Mouse (Mus musculus): ENCODE results near the gene Fbxl20. TPM values are rescaled to one million over a fixed set of nuclear protein-coding genes. Genes with fewer than 3 reads are reported as not detected.
"Not testable (repeated sequence)": the region's sequence is repeated elsewhere in the genome, so short reads cannot be mapped to it uniquely, and the experiment has no call there.

Fbxl20 gene
- 10 to 100 TPM; 33.4 to 35.9 TPM for total RNA-seq (2021)
- long read RNA-seq, experiment 1, full-length matches to known transcripts: 11 of 33 reads
- long read RNA-seq, experiment 1, partial matches to known transcripts: 5 of 33 reads
- long read RNA-seq, experiment 1, other reads (novel, unspliced or antisense): 17 of 33 reads
- long read RNA-seq, experiment 2, full-length matches to known transcripts: 10 of 23 reads
- long read RNA-seq, experiment 2, partial matches to known transcripts: 2 of 23 reads
- long read RNA-seq, experiment 2, other reads (novel, unspliced or antisense): 11 of 23 reads

GRCm38 (mm10) chr11:98149786-98150624, at the start of gene Fbxl20:
Gene Fbxl20, minus strand, starts transcription at chr11:98150403.
- DNase-seq (ENCODE audit: low spot score in 2 of 2): peak; percentile 93 to 95

GRCm38 (mm10) chr11:98192901-98193805, 43.0 kb upstream of the Fbxl20 start, which contains the start of gene Med1:
Gene Med1, minus strand, starts transcription at chr11:98193293.
- peak; percentile 89 to 91 for DNase-seq (ENCODE audit: low spot score in 2 of 2)

GRCm38 (mm10) chr11:98190820-98191219, 40.6 kb upstream of the Fbxl20 start:
- DNase-seq (ENCODE audit: low spot score in 2 of 2): no peak

GRCm38 (mm10) chr11:98187640-98188395, 37.6 kb upstream of the Fbxl20 start:
- no peak for DNase-seq (ENCODE audit: low spot score in 2 of 2)

GRCm38 (mm10) chr11:98182149-98182548, 31.9 kb upstream of the Fbxl20 start:
- not testable (repeated sequence) for DNase-seq (ENCODE audit: low spot score in 2 of 2)

GRCm38 (mm10) chr11:98168400-98168799, 18.2 kb upstream of the Fbxl20 start:
- DNase-seq (ENCODE audit: low spot score in 2 of 2): no peak

- no peak for DNase-seq (ENCODE audit: low spot score in 2 of 2)
Measured at GRCm38 (mm10) chr11:98155094-98155493, 4.9 kb upstream of the Fbxl20 start.

- DNase-seq (ENCODE audit: low spot score in 2 of 2): no peak
Measured at GRCm38 (mm10) chr11:98150625-98151156, 488 bp upstream of the Fbxl20 start.

- DNase-seq (ENCODE audit: low spot score in 2 of 2): peak; percentile 90 to 93
Measured at GRCm38 (mm10) chr11:98149304-98149750, 876 bp downstream of the Fbxl20 start.

GRCm38 (mm10) chr11:98148551-98149301, 1.5 kb downstream of the Fbxl20 start:
- peak; percentile 14 to 29 for DNase-seq (ENCODE audit: low spot score in 2 of 2)

GRCm38 (mm10) chr11:98145856-98146255, 4.3 kb downstream of the Fbxl20 start:
- no peak for DNase-seq (ENCODE audit: low spot score in 2 of 2)

GRCm38 (mm10) chr11:98142545-98142944, 7.7 kb downstream of the Fbxl20 start:
- no peak for DNase-seq (ENCODE audit: low spot score in 2 of 2)

GRCm38 (mm10) chr11:98138894-98139293, 11.3 kb downstream of the Fbxl20 start:
- no peak for DNase-seq (ENCODE audit: low spot score in 2 of 2)

- no peak for DNase-seq (ENCODE audit: low spot score in 2 of 2)
Measured at GRCm38 (mm10) chr11:98137836-98138235, 12.4 kb downstream of the Fbxl20 start.

- DNase-seq (ENCODE audit: low spot score in 2 of 2): no peak
Measured at GRCm38 (mm10) chr11:98134951-98135350, 15.3 kb downstream of the Fbxl20 start.

- DNase-seq (ENCODE audit: low spot score in 2 of 2): no peak
Measured at GRCm38 (mm10) chr11:98123424-98123823, 26.8 kb downstream of the Fbxl20 start.

- no peak for DNase-seq (ENCODE audit: low spot score in 2 of 2)
Measured at GRCm38 (mm10) chr11:98114363-98114762, 35.8 kb downstream of the Fbxl20 start.

- no peak for DNase-seq (ENCODE audit: low spot score in 2 of 2)
Measured at GRCm38 (mm10) chr11:98113504-98113903, 36.7 kb downstream of the Fbxl20 start.

- no peak for DNase-seq (ENCODE audit: low spot score in 2 of 2)
Measured at GRCm38 (mm10) chr11:98109706-98110105, 40.5 kb downstream of the Fbxl20 start.

Data from left cerebral cortex, adult 18-20 months (tissue).